Mouse (Mus musculus) urinary bladder, postnatal 10 days (tissue): ENCODE measurements around the gene Capn1.

Source experiments
- DNase-seq: peaks from one replicate; pipeline ENCODE4 v3.0.0; 2022; ENCODE audit warnings: low spot score

Capn1 gene

DNA sequence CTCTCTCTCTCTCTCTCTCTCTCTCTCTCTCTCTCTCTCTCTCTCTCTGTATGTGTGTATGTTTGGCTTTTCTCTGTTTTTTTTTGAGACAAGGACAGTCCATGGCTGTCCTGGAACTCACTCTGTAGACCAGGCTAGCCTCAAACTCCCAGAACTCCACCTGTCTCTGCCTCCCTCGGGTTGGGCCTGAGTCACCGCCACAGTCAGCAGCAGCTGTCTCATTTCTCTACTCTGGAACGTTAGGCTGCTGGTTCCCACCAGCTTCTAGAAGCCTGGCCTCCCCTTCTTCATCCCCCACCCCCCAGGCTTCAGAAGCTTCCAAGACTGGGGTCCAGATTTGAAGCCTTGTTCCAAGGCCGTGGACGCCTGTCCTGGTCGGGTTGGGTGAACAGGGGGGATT, 26.1 kb downstream of the Capn1 start:
- no peak for DNase-seq

DNA sequence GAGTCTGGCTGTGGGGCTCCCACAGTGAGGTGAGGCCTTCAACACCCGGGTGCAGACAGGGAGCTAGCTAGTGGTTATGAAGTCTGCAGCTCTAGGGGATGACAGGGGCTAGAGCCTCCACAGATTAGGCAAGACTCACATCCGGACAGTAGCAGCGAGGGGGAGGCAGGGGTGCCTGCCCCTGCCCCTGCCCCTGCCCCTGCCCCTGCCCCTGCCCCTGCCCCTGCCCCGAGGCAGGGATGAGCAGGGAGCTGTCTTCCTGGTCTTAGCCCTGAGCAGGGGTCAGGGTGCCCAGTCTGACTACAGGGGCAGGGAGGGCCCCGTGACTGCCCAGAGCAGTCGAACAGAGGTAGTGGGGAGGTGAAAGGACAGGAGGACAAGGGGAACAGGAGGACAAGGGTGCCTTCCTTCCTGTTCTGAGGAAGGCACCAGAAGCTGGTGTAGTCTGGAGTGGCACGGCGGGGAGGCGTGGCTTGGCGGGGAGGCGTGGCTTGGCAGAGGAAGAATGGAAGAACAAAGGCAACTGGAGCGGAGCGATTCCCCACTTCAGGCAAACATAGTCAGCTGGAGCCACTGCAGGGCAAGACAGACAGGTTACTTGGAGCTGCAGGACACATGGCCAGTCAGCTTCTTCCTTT, 26.8 kb downstream of the Capn1 start:
- no peak for DNase-seq

DNA sequence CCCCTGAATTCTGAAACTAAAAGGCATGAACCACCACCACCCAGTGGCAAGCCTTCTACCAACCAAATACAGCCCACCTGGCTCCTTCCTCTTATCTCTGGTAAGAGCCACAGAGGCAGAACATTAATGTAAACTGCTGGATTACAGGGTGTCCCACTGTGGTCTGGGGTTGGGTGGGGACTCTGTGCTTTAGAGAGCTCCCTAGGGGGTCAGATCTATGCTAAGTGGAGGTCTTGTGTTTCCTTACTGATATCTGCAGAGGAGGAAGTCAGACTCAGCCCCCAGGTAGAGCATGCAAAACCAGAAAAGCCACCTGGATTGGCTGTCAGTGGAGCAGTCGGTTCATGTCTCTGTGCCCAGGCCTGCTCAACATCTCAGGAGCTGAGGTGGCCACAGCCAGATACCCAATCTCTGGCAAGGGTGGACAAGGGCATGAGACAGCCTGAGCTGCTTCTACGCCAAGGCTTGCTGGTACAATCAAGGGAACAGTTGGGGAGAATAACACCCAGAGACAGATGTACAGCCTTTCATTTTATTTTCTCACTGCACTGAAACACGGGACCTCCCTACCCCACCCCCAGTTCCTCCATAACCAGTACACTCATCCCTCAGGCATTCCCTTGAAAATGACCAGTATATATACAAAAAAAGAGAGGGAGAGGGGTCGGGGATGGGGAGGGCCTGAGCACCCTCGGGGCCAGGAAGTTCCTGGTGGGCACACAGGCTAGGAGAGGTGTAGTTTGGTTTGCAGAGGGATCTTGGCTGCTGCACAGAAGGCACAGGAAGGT, 27.5 kb downstream of the Capn1 start:
- DNase-seq = no peak

DNA sequence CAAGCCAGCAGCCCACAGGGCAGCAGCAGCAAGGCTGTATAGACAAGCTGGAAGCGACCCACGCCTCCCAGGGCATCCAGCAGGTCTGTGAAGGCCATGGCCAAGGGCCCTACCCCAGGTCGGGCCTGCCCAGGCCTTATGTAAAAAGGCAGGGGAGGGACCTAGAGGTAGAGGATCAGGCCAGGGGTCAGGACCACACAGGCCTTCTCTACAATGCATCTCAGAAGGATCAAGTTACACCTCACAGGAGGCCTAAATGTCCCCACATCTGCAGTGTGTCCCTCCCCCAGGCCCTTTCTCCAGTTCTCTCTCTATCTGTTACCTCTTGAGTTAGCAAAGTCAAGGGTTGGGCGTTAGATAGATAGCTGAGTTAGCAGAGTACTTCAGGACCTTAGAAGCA, 29.7 kb downstream of the Capn1 start, which contains the start of gene Slc22a20:
TSS of gene Slc22a20 (minus strand) at position 101 of the 400 bp plus-strand sequence.
- DNase-seq = no peak

DNA sequence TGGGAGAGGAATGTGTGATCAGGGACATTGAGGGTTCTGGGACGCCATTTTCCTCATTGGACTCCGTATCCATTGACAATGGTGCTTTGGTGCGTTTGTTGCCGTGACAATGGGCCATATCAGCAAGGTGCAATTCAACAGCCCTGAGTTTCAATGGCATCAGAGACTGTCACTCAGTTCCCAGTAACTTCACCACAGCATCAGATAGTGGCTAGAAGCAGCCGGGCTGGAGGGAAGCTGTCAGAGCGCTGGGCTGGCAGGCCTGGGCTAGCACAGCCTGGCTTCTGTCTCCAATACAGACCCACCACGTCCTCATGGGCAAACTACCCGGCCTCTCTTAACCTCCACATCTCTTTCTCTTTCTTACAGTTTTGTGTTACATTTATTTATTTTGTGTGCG, 35.2 kb downstream of the Capn1 start:
- DNase-seq = no peak

DNA sequence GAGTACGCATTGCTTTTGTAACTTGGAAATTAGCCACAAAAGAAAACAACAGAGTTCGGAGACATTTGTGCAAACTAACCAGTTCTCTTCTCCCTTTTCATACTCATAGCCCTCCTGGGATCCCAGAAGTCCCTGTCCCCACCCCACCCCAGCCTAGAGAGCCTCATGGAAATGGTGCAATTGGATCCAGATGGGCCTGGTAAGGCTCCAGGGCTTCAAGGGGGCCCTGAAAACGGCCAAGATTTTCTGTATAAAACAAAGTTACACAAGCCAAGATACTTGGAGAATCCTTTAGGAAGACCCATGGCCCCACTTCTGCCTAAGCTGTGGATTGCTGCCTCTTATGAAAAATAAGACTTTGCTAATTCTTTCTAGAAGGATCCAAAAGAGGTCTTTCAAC, 38.0 kb downstream of the Capn1 start:
- no peak for DNase-seq

DNA sequence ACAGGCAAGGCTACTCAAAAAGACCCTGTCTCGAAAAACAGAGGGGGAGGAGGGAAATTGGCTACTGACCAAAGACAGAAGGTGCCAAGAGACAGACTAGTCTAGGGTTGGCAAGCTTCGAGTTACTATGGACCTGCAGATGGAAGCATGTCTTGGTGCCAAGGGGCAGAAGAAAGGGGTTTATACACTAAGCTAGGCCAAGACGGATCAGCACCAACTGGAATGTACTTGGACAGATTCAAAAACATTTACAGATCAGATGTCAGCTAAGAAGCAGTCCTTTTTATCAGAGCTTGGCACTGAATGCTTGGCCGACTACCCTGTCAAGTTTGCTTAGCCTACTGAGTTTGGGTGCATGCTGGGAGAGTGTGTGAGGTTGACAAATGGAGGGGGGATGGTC, 40.0 kb downstream of the Capn1 start:
- DNase-seq = no peak

DNA sequence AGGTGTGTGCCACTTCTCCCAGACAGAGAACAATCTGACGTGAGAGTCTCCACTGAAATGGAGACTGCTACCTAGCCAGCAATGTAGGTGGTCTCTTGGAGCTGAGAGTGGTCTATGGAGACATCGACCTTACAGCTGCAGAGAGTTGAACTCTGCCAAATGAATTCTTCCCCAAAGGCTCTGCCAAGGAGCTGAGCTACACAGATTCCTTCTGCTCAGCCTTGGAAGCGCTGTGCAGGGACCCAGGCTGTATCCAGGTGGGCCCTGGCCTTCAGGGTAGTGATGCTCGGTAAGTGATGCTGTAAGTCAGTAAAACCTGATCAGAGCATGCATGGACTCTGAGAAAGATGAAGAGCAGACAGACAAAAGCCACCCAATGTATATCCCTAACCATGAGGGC, 40.6 kb downstream of the Capn1 start:
- no peak for DNase-seq

DNA sequence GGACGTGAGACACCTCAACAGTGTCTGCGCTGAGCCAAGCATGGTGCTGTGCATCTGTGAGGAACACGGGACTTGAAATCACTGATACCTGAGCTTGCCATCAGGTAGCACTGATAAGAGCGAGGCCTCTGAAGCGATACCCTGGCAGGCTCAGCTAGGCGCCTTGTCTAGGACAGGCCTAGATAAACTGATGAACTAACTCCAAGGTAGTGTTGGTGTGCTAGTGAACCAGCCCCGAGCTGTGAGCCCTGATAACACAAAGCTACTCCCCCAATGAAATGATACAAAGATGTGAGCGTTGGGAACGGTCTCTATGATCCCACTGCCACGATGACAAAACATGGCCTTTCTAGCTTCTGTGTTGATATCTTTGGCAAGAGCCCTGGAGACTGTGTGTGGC, 48.0 kb downstream of the Capn1 start:
- DNase-seq = no peak

DNA sequence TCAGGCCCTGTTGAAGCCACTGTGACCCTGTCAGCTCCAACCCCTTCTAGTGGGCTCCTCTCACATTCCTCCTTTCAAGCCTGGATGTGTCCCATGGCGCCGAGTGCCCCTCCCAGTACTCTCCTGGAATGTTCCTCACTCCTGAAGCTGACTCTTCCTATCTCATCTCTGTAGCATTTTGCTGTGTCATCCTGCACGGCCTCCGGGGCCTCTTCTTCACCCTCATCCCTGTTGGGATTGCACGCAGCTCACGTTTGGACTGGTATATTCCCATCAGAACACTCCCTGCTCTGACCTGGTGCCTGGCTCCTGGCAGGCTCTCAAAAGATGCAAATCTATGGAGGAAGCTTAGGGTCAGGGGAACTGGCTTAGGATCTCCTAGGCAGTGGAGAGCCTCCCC, 48.9 kb downstream of the Capn1 start:
- no peak for DNase-seq

DNA sequence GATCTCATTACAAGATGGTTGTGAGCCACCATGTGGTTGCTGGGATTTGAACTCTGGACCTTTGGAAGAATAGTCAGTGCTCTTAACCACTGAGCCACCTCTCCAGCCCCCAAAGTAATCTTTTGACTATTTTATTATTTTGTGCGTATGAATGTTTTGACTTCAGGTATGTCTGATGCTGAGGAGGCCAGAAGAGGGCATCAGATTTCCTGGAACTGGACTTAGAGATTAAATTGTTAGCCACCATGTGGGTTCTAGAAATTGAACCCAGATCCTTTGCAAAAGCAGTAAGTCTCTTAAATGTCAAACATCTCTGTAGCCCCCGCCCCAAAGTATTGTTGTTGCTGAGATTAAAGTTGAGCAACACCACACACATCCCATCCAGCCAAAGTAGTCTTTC, 49.8 kb downstream of the Capn1 start:
- DNase-seq = no peak

DNA sequence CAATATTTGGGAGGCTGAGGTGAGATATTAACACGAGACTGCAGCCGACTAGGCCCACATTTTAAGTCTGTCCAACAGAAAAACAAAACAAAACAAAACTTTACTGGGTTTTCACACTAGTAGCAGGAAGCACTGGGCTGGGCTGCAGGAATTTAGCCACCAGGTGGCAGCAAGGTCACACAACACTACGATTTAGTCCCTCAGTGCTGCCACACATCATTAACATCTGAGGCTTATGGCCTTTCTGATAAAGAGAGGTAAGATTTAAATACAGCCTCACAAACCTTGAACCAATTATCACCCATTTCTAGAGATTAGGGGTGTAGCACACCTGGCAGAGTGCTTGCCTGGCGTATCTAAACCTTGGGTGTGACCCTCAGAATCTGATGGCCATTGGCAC, 50.4 kb downstream of the Capn1 start:
- DNase-seq = no peak

DNA sequence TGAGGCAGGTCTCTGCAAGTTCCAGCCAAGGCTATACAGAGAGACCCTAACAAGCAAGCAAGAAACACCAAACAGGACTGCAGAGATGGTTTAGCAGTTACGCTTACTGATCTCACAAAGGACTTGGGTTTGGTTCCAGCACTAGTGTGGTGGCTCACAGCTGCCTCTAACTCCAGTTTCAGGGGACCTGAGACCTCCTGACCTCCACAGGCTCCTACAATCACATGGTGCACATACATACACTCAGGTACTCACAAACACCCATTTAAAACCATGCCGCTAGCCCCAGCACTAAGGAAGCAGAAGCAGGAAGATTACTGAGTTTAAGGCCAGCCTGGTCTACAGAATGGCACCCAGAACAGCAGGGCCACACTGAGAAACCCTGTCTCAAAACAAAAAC, 50.9 kb downstream of the Capn1 start:
- no peak for DNase-seq

DNA sequence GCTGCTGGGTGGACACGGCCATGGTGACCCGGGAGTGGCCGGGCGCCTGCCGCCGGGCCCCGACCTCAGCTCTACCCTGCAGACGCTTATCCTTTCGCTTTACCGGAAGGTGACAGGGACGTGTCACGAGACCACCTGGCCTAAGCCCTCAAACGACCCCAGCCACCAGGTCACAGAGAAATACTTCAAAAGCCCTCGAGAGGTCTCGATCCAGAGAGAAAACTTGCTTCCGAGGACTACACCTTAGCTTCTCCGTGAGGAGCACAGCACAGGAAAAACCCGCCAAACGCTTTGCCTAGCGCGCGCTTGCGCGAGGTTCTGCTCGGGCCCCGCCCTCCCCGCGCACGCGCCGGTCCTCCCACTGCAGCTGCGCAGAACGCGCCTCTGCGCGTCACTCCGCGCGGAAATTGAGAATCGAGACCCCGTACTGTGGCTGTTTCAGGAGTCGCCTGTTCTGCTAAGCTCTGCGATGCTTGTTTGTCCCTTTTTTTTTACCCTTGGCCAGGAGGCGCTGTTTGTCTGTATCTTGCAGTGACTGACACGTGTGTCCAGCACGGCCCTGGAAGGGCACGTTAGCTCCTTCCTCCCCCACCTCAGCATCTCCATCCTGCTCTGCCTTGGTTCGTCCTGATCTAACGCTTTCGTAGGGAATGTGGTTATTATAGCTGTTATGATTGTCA, 51.7 kb downstream of the Capn1 start, which contains the start of gene Pola2:
TSS of gene Pola2 (minus strand) at position 320 of the 680 bp plus-strand sequence.
- DNase-seq = peak; percentile 56

DNA sequence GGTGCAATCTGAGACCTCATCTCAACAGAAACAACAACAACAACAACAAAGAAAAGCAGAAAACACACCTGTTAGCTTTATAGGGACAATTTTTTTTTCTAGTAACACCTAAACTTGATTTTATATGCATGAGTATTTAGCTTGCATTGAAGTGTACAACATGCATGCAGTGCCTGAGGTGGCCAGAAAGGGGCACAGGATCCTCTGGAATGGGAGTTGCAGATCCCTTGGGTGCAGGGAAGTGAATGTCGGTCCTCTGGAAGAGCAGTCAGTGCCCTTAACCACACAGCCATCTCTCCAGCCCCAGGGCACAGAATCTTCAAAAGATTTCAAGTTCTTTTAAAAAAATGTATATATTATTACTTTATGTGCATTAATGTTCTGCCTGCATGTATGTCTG, 53.0 kb downstream of the Capn1 start:
- no peak for DNase-seq

DNA sequence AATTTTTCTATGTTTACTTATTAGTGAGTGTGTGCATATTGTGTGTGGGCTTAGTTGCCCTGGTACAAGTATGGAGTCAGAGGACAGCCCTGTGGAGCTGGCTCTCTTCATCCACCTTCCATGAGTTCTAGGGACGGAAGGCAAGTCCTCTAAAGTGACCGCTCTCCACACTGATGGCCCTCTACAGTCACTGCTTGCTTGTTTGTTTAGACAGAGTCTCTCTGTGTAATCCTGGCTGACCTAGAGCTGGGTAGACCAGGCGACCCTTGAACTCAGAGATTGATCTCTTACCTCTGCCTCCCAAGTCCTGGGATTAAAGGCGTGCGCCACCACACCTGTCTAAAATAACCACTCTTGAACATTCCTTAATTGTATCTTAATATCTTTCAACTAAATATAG, 58.3 kb downstream of the Capn1 start:
- no peak for DNase-seq

DNA sequence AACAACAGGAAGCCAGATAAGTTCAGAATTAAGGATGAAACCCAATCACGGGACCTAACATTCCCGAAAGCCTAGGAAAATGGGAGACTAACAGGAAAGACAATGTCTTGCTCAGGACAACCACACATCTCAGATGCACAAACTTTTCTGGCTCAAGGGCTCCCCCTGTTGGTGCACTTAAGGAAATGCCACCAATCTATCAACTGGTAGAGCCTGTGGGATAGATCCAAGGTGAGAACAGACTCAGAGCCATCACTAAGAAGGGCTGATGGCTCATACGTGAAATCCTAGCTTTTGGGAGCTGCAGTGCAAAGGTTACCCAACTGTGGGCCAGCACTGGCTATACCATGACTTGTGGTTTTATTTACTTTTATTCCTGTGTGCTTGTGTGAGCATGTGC, 59.0 kb downstream of the Capn1 start:
- DNase-seq = peak; percentile 59

DNA sequence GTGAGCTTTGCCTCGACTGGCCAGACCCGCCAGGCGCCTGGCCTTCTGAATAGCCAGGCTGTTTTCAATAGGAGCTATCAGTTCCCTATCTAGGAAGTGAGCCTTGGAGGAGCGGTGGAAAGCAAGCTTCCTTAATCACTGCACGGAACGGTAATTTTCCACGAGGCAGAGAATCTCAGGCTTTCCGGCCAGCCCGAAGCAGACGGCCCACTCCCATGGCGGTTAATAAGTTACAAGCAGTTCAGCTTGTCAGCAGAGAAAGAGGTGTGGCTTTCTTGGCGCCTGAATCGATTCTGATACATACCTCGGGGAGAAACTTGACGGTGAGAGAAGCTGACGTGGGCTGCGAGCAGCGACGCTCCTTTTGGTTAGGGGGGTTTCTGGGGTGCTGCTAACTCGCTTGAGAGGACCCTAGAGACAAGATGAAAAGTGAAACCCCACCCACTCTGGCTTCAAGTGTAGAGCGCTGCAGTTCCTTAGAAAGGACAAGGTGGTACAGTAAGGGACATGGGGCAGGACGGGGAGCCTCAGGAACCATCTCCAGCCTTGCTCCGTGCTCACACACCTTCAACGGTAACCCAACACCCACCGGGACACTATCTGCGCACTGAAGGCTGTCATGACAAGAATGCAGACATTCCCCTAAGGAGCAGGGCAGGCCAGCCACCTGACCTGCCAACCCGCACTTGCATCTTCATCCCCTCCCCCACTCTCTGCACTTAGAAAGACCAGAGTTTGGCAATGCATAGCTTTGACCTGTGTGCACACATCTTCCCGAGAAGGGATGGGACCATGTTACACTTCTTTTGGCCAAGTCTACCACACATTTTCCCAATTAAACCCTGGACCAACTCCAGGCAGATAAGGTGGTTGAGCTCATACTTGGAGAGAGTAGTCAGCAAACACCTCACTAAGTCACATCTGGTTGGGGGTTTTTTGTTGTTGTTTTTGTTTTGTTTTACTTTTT, 59.7 kb downstream of the Capn1 start:
- no peak for DNase-seq

DNA sequence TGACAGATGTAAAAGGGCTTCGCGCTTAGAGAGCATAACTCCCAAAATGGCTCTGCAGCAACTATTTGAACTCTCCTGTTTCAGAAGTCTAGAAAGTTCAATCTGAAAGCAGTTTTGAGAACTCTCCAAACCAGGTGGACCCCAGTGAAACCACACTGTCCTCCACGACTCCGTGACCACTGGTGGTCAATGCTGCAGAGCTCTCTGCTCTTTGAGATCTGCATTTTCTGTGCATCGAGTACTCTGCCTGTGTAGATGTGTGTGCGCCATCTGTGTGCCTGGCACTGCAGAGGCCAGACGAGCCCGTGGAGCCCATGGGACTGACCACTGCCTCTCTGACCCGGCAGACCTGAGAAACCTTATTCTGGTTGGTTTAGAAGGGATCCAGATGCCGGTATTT, 60.8 kb downstream of the Capn1 start:
- no peak for DNase-seq

DNA sequence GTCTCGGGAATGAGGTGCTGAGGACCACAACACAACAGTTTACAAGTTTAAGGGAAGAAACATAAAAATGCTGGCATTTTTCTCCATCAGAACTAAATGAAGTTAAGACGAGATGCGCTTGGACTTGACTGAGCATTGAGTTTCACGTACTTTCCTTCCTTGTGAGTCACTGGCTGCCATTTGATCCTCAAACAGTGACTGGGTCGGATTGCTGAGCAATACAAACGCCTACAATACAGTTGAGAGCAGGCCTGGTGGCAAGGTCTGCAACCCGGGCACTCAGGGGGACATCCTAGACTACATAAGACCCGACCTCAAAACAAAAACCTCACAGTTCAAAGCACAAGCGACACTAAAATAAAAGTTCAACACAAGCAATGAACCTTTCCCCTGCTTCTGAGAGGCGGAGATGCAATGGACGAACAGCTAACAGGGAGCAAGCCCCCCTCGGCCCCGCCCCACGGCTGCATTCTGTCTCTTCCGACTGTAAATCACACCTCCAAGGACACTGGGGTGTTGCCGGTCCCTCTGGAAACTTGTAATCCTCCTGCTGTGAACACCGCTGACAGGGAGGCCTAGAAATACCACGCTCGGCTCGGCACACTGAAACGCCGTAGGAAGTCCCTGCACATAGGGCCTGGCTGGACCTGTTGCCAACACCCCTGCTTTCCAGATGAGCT, 61.5 kb downstream of the Capn1 start:
- no peak for DNase-seq

DNA sequence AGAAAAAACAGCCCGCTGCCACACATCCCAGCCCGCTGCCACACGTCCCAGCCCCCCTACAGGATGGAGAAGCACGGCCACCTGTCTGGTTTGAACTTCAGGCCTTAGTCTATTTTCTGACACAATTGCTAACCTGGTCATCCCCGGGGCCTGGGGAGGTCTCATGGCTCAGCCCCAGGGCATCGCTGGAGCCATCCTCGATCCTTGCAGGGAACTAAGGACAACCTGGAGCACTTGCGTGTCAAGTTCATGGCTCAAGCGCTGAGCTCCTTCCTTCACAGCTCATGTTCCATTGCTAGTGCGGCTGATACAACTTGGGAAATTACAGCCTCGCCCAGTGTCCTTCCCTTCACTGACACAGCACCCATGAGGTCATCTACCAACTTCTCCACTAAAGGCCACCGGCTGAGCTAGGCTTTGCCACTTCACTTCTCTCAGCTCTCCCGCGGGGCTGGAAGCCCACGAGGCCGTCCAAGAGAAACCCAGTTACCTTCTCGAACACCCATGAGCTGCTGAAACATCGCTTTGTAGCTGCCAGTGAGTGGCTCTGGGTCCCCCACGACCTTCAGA, 62.4 kb downstream of the Capn1 start:
- DNase-seq = no peak
